Comparison of ENCODE assay signal across 25 mouse cellular contexts in genomic region chr5:123116080-123116479, GRCm38 (mm10). TPM values are rescaled to one million over a fixed set of nuclear protein-coding genes. Genes with fewer than 3 reads are reported as not detected.
DNase-seq lines count a peak whose midpoint lies in the region; ATAC-seq and TF ChIP-seq lines count a peak whose summit lies in the region.
"Had no signal": no experiment of that assay in that cellular context is flagged by ENCODE, and none has a peak within 500 bp of the region (broad histone marks: within the 10 kb centered on the region; RNA-seq: fewer than 3 reads in every experiment).

No protein-coding gene starts in this region.

- DNase-seq in kidney, postnatal 10 days, result peak; percentile 47
- no peak for DNase-seq in kidney, adult 11 months
- peak; percentile 77 for DNase-seq in lung, postnatal 0 days (ENCODE audit: low spot score)
- no peak for DNase-seq in thymus, postnatal 14 days
- DNase-seq in retina, embryonic 14.5 days (ENCODE audit: low spot score), result no peak
- DNase-seq: adrenal gland, postnatal 10 days; B cell, adult 2 months; cerebellum, adult 9-11 months; embryo, embryonic 11 days; gastrocnemius, postnatal 10 days; heart, postnatal 4 days; layer of hippocampus, adult 9-11 months; liver, embryonic 13.5 days; midbrain, embryonic 14.5 days; retina, postnatal 1 day; right cerebral cortex, postnatal 25 days had no signal

- ATAC-seq in megakaryocyte, adult 5-6 weeks (ENCODE audit: poor library complexity, severe bottlenecking), result no peak
- peak; percentile 61 for ATAC-seq in lung, postnatal 0 days
- ATAC-seq: forebrain, embryonic 13.5 days; intestine, postnatal 0 days had no signal

- peak overlapping the region; percentile 30; the same call in 1 of the 2 replicates for H3K4me2 ChIP-seq in lung, postnatal 0 days (replicated peaks; ENCODE audit: low read depth, low read length)
- H3K4me2 ChIP-seq: forebrain, embryonic 13.5 days; hindbrain, embryonic 13.5 days; limb, embryonic 15.5 days; liver, embryonic 13.5 days; stomach, embryonic 15.5 days had no signal

- WGBS in lung, postnatal 0 days, result 60% methylated on average over 7 of the region's 8 CpGs

- H3K4me1 ChIP-seq in megakaryocyte, embryonic 14.5 days, result peaks cover 77% of the 10 kb centered on the region
- no peaks in the 10 kb centered on the region for H3K4me1 ChIP-seq in lung, postnatal 0 days (ENCODE audit: insufficient read depth, low read depth, low read length)
- H3K4me1 ChIP-seq: forebrain, embryonic 13.5 days; limb, embryonic 10.5 days; limb, embryonic 15.5 days had no signal

- peaks cover 88% of the 10 kb centered on the region for H3K36me3 ChIP-seq in megakaryocyte, embryonic 14.5 days (replicated peaks; ENCODE audit: low read length)
- no peaks in the 10 kb centered on the region for H3K36me3 ChIP-seq in lung, postnatal 0 days (ENCODE audit: insufficient read depth, low read length)
- H3K36me3 ChIP-seq: stomach, embryonic 15.5 days had no signal

- TF ChIP-seq EP300 in lung, postnatal 0 days (IDR thresholded peaks at IDR 0.05), result peak; percentile 57

- H3K9ac ChIP-seq in lung, postnatal 0 days (replicated peaks; ENCODE audit: low read depth), result no peak overlapping the region
- H3K9ac ChIP-seq: hindbrain, embryonic 13.5 days; limb, embryonic 15.5 days; liver, embryonic 13.5 days; stomach, embryonic 15.5 days had no signal

- TF ChIP-seq CTCF in lung, postnatal 0 days (IDR thresholded peaks at IDR 0.05), result no peak

- H3K27ac ChIP-seq in lung, postnatal 0 days (ENCODE audit: low read length), result peak overlapping the region; percentile 57; the same call in 1 of the 2 replicates
- H3K27ac ChIP-seq: forebrain, embryonic 13.5 days; hindbrain, embryonic 13.5 days; kidney, postnatal 0 days; limb, embryonic 10.5 days; limb, embryonic 15.5 days; stomach, embryonic 15.5 days had no signal

- H3K27me3 ChIP-seq in megakaryocyte, embryonic 14.5 days (replicated peaks), result no peaks in the 10 kb centered on the region
- no peaks in the 10 kb centered on the region for H3K27me3 ChIP-seq in lung, postnatal 0 days (replicated peaks; ENCODE audit: insufficient read depth, low read length)
- H3K27me3 ChIP-seq: forebrain, embryonic 13.5 days; limb, embryonic 15.5 days; liver, embryonic 13.5 days; stomach, embryonic 15.5 days had no signal

- H3K4me3 ChIP-seq in megakaryocyte, embryonic 14.5 days (replicated peaks), result peak overlapping the region; percentile 33
- no peak overlapping the region for H3K4me3 ChIP-seq in lung, postnatal 0 days (ENCODE audit: low read depth, low read length)
- H3K4me3 ChIP-seq: forebrain, embryonic 13.5 days; hindbrain, embryonic 13.5 days; limb, embryonic 10.5 days; limb, embryonic 15.5 days; liver, embryonic 13.5 days; stomach, embryonic 15.5 days had no signal

- H3K9me3 ChIP-seq in megakaryocyte, embryonic 14.5 days, result no peaks in the 10 kb centered on the region
- H3K9me3 ChIP-seq in lung, postnatal 0 days (ENCODE audit: low read length), result no peaks in the 10 kb centered on the region
- H3K9me3 ChIP-seq: forebrain, embryonic 13.5 days; hindbrain, embryonic 13.5 days; limb, embryonic 10.5 days; limb, embryonic 15.5 days; liver, embryonic 13.5 days; stomach, embryonic 15.5 days had no signal

RNA-seq across cellular contexts. Expression of gene Rhof, which starts 16.4 kb away (rescaled TPM):
- polyA plus RNA-seq in megakaryocyte, embryonic 14.5 days (2012; ENCODE audit: insufficient read depth, low replicate concordance), result 21.3 and 61.2 TPM in 2 replicates
- 5.4 and 7.6 TPM in 2 replicates for total RNA-seq in megakaryocyte, adult 5-6 weeks (2015)
- 6.4 and 6.5 TPM in 2 replicates for total RNA-seq in megakaryocyte, adult 5-6 weeks (2017)
- 12.4 and 16.8 TPM in 2 replicates for polyA plus RNA-seq in lung, postnatal 0 days (2015; fragmentation: Nextera tagmentation; extraction: Ambion mirVana)

RNA-seq across cellular contexts. Expression of gene Setd1b, which starts 25.9 kb away (rescaled TPM):
- 20.8 and 52.6 TPM in 2 replicates for polyA plus RNA-seq in megakaryocyte, embryonic 14.5 days (2012; ENCODE audit: insufficient read depth, low replicate concordance)
- 40.4 and 44.9 TPM in 2 replicates for total RNA-seq in megakaryocyte, adult 5-6 weeks (2015)
- total RNA-seq in megakaryocyte, adult 5-6 weeks (2017), result 4.1 and 8.7 TPM in 2 replicates
- 6.2 and 7.2 TPM in 2 replicates for polyA plus RNA-seq in lung, postnatal 0 days (2015; fragmentation: Nextera tagmentation; extraction: Ambion mirVana)

RNA-seq across cellular contexts. Expression of gene Tmem120b, which starts 47.9 kb away (rescaled TPM):
- 5.3 and 6.9 TPM in 2 replicates for polyA plus RNA-seq in megakaryocyte, embryonic 14.5 days (2012; ENCODE audit: insufficient read depth, low replicate concordance)
- 0.87 and 2.5 TPM in 2 replicates for total RNA-seq in megakaryocyte, adult 5-6 weeks (2015)
- 0.29 and 1.3 TPM in 2 replicates for total RNA-seq in megakaryocyte, adult 5-6 weeks (2017)
- polyA plus RNA-seq in lung, postnatal 0 days (2015; fragmentation: Nextera tagmentation; extraction: Ambion mirVana), result 11.9 and 12.2 TPM in 2 replicates

RNA-seq across cellular contexts. Expression of gene Psmd9, which starts 53.1 kb away (rescaled TPM):
- 86.5 and 87.0 TPM in 2 replicates for polyA plus RNA-seq in megakaryocyte, embryonic 14.5 days (2012; ENCODE audit: insufficient read depth, low replicate concordance)
- 14.0 and 24.6 TPM in 2 replicates for total RNA-seq in megakaryocyte, adult 5-6 weeks (2015)
- total RNA-seq in megakaryocyte, adult 5-6 weeks (2017), result 9.6 and 20.4 TPM in 2 replicates
- polyA plus RNA-seq in lung, postnatal 0 days (2015; fragmentation: Nextera tagmentation; extraction: Ambion mirVana), result 61.3 and 62.0 TPM in 2 replicates

Comparison
In these comparisons a context has a peak if more than half of its experiments do, and no peak if none do; other contexts are left out.
1. DNase-seq: peak in kidney, postnatal 10 days (single experiment) and lung, postnatal 0 days (single experiment); none in kidney, adult 11 months (single experiment), thymus, postnatal 14 days (single experiment) and retina, embryonic 14.5 days (single experiment).